Mouse (Mus musculus) layer of hippocampus, postnatal 25 days (tissue): ENCODE results near the gene Dnajb12. TPM values are rescaled to one million over a fixed set of nuclear protein-coding genes. Genes with fewer than 3 reads are reported as not detected.

Source experiments
- DNase-seq, 2 experiments: peaks; one replicate each; pipeline ENCODE4 v3.0.0; 2022; ENCODE audit warnings: mixed read lengths in 2 of 2, low spot score in 1 of 2; ENCODE audit errors: extremely low spot score in 1 of 2
- total RNA-seq, 2 experiments: library from RNA; stranded (reverse); gene quantifications; 2 replicates each; pipeline ENCODE4 v1.2.3; 2021

Gene Dnajb12
- 10 to 100 TPM; 53.3 to 54.0 TPM for total RNA-seq

- peak; percentile 91 to 99 for DNase-seq
These were observed at the start of gene Dnajb12 for GRCm38 (mm10) chr10:59879255-59880028. Gene Dnajb12 (plus strand): TSS chr10:59879556.

DNA sequence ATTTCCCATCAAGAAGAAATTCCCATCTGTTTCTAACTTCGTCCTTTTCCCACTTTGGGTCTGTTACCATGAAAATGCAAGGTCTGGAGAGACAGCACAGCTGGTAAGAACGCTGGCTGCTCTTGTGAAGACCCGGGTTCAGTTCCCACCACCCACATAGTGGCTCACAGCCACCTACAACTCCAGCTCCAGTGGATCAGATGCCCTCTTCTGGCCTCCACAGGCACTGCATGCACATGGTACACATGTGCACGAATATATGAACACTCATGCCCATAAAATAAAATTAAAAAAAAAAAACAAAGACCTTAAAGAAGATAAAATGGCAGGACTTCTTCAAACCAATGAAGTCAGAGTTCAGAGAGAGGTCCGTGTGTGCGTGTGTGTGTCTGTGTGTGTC is 49.5 kb upstream of the Dnajb12 start:
- DNase-seq: no peak

- no peak for DNase-seq
These were observed 47.4 kb upstream of the Dnajb12 start for GRCm38 (mm10) chr10:59831950-59832349.

DNA sequence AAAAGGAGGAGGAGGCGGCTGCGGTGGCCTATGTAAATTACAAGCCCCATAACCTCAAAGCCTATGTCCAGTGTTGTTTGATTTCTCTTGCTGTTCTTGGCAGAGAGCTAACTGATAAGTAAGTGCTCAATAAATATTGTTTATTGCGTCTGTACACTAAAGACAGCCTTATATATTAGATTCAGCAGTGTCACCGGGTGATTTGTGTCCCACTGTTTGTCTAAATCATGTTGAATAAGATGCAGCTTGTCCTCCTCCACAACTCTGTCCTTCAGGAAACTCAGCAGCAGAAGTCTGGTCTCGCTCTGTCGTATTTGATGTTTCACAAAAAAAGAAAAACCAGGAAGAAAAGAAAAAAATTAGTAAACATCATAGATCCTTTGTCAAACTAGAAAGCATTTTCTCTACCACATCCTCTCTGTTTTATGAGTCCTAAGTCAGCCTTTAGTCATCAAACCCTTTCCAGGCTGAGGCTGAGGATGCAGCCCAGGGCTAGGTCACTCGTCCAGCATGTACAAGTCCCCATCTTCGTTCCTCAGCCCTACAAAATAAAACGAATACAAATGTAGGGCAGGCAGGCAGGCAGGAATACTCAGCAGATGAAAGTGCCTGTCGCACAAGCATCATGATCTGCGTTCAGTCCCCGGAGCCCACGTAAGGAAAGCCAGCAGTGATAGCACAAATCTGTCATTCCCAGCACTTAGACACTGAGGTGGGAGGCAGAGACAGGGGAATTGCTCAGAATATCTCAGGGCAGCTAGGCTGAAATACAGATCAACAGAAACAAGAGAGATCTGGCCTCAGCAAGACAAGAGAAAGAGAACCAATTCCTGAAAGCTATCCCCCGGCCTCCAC is 43.8 kb upstream of the Dnajb12 start:
- no peak for DNase-seq

DNA sequence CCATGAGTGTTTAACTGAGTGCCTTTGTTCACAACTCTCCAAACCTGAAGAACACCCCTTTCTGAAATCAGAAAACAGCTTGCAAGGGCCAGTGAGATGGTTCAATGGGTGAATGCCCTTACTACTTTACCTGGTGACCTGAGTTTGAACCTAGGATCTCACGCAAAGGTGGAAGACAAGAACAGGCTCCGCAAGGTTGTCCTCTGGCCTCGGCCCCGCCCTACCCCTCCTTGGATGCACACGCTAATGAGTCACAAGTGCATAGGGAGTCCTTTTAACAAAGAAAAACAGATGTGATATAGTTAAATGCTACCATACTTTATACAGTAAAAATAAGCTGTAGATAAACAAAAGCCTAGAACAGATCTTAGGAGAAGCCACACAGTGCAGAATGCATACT is 41.9 kb upstream of the Dnajb12 start:
- DNase-seq: no peak

DNA sequence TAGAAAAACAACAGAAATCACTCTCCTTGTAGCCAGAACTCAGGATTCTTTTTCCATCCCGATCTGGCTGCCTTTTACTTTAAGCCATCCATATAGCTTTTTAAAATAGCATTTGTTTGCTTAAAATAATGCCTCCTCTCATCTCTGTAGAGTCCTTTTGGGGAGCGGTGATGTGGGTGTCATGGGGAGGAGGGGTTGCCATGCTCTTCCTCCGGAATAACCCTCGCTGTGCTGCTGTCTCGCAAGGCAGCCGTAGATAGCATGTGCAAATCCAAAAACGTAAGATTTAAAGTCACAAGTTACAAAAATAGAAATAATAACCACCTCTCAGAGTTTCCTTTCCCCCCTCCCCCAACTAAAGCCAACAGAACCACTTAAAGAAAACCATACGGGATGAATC is 37.9 kb upstream of the Dnajb12 start:
- DNase-seq: no peak

DNA sequence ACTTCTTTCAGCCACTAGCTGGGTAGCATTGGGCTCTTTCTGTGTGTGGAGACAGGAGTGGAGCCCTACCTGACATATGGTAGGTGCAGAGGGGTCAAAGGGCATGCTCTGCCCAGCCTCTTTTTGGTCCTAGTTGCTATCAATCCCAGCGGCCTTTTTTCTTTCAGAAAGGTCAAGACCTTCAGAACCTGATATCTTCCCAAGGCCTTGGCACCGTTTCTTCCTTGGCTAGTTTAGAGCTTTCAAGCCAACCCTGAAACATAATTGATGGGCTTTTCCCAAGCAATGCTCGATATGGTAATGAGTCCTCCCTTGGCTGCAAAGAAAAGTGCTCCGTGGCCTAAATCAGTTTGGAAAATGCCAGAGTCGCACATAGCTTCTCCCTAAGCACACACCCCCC is 36.2 kb upstream of the Dnajb12 start:
- no peak for DNase-seq

GRCm38 (mm10) chr10:59844686-59845085 is 34.7 kb upstream of the Dnajb12 start:
- DNase-seq: no peak

GRCm38 (mm10) chr10:59846416-59846815 is 32.9 kb upstream of the Dnajb12 start:
- DNase-seq: no peak

GRCm38 (mm10) chr10:59848079-59848877 is 31.1 kb upstream of the Dnajb12 start:
- no peak for DNase-seq

GRCm38 (mm10) chr10:59848953-59849352 is 30.4 kb upstream of the Dnajb12 start:
- no peak for DNase-seq

DNA sequence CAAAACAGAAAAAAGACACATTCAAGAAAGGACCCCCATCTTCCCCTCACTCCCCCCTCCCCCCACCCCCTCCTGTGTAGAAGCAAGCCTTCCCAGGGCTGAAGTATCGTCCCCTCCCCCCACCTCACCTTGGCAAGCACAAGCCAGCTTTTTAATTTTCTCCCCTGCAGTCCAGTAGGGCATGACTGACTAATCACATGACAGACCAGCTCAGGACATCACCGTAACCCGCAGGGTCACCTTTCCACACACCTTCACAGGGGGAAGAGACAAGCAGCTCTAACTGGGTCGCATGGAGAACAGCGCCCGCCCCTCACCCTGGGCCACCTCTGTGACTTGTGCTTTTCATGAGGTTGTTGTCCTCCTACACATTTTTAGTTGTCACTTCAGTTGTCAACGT is 30.0 kb upstream of the Dnajb12 start:
- no peak for DNase-seq

DNA sequence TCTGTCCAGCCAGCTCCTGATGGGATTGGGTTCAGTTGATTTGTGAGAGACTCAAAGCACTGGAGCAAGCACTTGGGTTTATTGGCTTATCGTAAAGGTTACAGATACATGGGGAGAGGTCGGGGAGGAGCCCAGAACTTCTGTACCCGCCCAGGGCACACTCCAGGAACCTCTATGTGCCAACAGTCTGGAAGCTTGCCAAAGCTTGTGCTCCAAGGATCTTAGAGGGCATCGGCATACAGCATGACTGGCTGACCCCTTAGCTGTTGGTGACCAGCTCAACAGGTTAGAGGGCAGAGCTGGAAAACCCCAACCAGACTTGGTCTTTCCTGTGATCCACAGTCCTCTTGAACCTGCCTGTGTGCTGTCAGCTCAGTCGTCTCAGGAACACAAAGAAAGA is 22.2 kb upstream of the Dnajb12 start:
- DNase-seq: no peak

GRCm38 (mm10) chr10:59860684-59861083 is 18.7 kb upstream of the Dnajb12 start:
- DNase-seq: no peak

DNA sequence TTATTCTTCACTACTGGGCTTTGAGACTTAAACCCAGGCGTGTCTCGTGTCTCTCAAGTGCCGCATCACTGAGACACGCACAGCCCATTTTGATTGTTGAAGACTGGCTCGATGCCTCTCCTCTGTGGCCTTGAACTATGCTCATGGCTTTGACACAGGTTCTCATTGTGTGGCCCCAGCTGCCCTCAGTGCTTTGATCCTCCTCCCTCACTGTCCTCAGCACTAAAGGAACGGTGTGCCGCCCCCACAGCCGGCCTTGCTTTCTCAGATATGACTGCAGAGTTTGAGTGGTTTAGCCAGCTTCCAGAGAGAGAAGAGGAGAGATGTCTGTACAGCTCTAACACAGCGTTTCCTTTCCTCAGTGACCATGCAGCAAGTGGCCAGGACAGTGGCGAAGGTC is 18.2 kb upstream of the Dnajb12 start:
- no peak for DNase-seq

GRCm38 (mm10) chr10:59862816-59863440 is 16.4 kb upstream of the Dnajb12 start:
- DNase-seq: no peak

GRCm38 (mm10) chr10:59863620-59864019 is 15.7 kb upstream of the Dnajb12 start:
- no peak for DNase-seq

GRCm38 (mm10) chr10:59864232-59864875 is 15.0 kb upstream of the Dnajb12 start:
- peak in 1 of 2 experiments; percentile 25 for DNase-seq

DNA sequence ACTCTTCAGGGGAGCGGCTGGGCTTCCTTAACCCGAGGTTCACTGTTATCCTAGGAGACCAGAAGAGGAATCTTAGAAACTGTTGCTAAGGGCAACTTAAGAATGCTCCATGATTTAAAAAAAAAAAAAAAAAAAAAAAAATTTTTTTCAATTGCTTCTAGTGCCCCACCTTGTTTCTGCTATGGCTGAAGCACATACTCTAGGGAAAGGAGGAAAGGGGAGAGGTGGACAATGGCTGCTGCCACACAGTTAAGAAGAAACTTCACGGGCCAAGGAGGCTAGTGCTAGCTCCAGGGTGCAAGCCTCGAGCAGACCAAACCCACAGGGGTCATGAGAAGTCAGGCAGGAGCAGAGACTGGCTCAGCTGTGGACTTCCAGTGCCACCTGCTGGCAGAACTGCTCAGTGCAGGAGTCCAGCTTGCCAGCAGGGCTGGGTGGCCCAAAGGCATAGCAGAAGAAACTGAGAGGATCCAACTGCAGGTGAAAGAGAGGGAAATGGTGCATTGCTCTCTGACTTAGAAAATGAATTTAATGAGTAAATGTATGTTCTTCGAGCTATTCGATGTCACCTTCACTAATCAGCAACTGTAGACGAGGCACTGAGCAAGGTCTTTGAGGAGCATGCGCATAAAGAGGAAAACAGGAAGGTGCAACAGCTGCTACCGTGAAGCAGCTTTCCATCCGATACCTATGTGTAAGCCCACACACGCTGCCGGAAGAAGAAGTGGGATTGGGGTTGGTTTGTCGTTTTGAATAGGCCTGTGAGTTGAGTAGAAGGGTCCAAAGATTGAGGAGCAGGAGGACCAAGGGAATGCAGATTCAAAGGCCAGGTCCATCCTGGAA is 14.3 kb upstream of the Dnajb12 start:
- peak; percentile 90 to 97 for DNase-seq
